Mouse (Mus musculus) mammary gland, adult 2 months (tissue): ENCODE measurements around the gene Habp2. TPM values are rescaled to one million over a fixed set of nuclear protein-coding genes. Genes with fewer than 3 reads are reported as not detected.

Source experiments
- polyA plus RNA-seq: library from polyadenylated mRNA; depleted of rRNA; stranded (reverse); fragments of >200 nt; gene quantifications from 2 replicates; pipeline ENCODE4 v1.2.3, GENCODE M21; 2012; ENCODE audit warnings: low replicate concordance; rRNA removed

Gene Habp2
- 0.94 TPM in 1 of 2 replicates, not detected in the other for polyA plus RNA-seq

GRCm38 (mm10) chr19:56286866-56287265 is at the start of gene Habp2:
TSS of gene Habp2 (plus strand) at chr19:56287137.

Other genes starting within 250 kb of the Habp2 start
- 0.25 and 50.6 TPM in 2 replicates for gene Nrap, start 102.9 kb downstream of the Habp2 start, polyA plus RNA-seq
- 11.4 and 11.5 TPM in 2 replicates for gene Casp7, start 110.0 kb downstream of the Habp2 start, polyA plus RNA-seq
- gene Plekhs1, start 174.5 kb downstream of the Habp2 start, polyA plus RNA-seq, result 0.35 and 0.93 TPM in 2 replicates